Mouse (Mus musculus) liver, embryonic 14.5 days (tissue): ENCODE measurements around the gene Cdh8. TPM values are rescaled to one million over a fixed set of nuclear protein-coding genes. Genes with fewer than 3 reads are reported as not detected.

Experiments
- ATAC-seq: fragments of 200-750 bp; cut with Nextera tagmentation; 2 replicates; pipeline ENCODE4 v1.8.0; 2017; ENCODE audit warnings: moderate number of reproducible peaks, mild to moderate bottlenecking, moderate library complexity; ENCODE audit not compliant: insufficient read depth
- DNase-seq, 3 experiments: peaks; one replicate each; pipeline ENCODE4 v3.0.0-alpha.2; 2012 to 2013; ENCODE audit warnings: low read depth in 3 of 3, low spot score in 3 of 3
- H3K27ac ChIP-seq: fragments of 300-500 bp; sonication (generic); 2 replicates; pipeline ENCODE4 v1.5.1; 2014; ENCODE audit warnings: moderate library complexity, mild to moderate bottlenecking, control low read depth, inconsistent platforms
- H3K27me3 ChIP-seq: fragments of 300-500 bp; sonication (generic); 2 replicates; pipeline ENCODE4 v1.6.1; 2014; ENCODE audit warnings: mild to moderate bottlenecking, low read length, moderate library complexity; ENCODE audit not compliant: control insufficient read depth, insufficient read depth
- H3K36me3 ChIP-seq: fragments of 300-500 bp; sonication (generic); replicated peaks from 2 replicates; pipeline ENCODE4 v1.6.1; 2014; ENCODE audit warnings: low read depth; ENCODE audit not compliant: control insufficient read depth, insufficient read depth
- H3K4me1 ChIP-seq, 2 experiments: fragments of 200-500 bp in 1 of 2; fragments of 300-500 bp in 1 of 2; sonication (generic) in 1 of 2; replicated peaks; 2 replicates each; pipeline ENCODE4 v1.6.1; 2012 to 2014; ENCODE audit warnings: antibody characterized with exemption in 1 of 2, inconsistent platforms in 1 of 2, low read length in 1 of 2; ENCODE audit not compliant: control insufficient read depth in 2 of 2, insufficient read depth in 2 of 2
- H3K4me2 ChIP-seq: fragments of 300-500 bp; sonication (generic); 2 replicates; pipeline ENCODE4 v1.6.1; 2014; ENCODE audit warnings: low read depth, mild to moderate bottlenecking, control low read depth, moderate library complexity
- H3K4me3 ChIP-seq, 2 experiments: fragments of 200-500 bp in 1 of 2; fragments of 300-500 bp in 1 of 2; sonication (generic) in 1 of 2; 2 replicates each; pipeline ENCODE4 v1.5.1; 2012 to 2014; ENCODE audit warnings: low read depth in 2 of 2, low read length in 2 of 2, mild to moderate bottlenecking in 2 of 2, control low read depth in 1 of 2, inconsistent platforms in 1 of 2, moderate library complexity in 1 of 2; ENCODE audit not compliant: insufficient read depth in 1 of 2
- H3K9ac ChIP-seq: fragments of 300-500 bp; sonication (generic); replicated peaks from 2 replicates; pipeline ENCODE4 v1.6.1; 2014; ENCODE audit warnings: mild to moderate bottlenecking, control low read depth, moderate library complexity
- H3K9me3 ChIP-seq: fragments of 300-500 bp; sonication (generic); 2 replicates; pipeline ENCODE4 v1.6.1; 2016; ENCODE audit warnings: low read length, mixed read lengths; ENCODE audit not compliant: control insufficient read depth
- CTCF ChIP-seq: IDR thresholded peaks from 2 replicates; pipeline ENCODE4 v1.5.1; 2016; ENCODE audit warnings: antibody characterized with exemption, low read depth, control low read depth
- EP300 ChIP-seq: IDR thresholded peaks from 2 replicates; pipeline ENCODE4 v1.6.1; 2016; ENCODE audit warnings: antibody characterized with exemption, low read depth
- WGBS: fragments of 180-500 bp; shearing (Covaris S2); extraction: QIAGEN DNeasy Blood & Tissue Kit; methylation state at CpG from one replicate; pipeline ENCODE4 v1.1.7; 2014; ENCODE audit not compliant: insufficient replicate concordance; 5-methylcytosine and 5-hydroxymethylcytosine counted together
- polyA plus RNA-seq, 2 experiments: library from polyadenylated mRNA; depleted of rRNA in 1 of 2; stranded (reverse) in 1 of 2; unstranded in 1 of 2; fragments of >200 nt; fragmentation: Nextera tagmentation in 1 of 2; extraction: Ambion mirVana in 1 of 2; gene quantifications; 2 replicates each; pipeline versions ENCODE4 v1.2.1 to v1.2.3; 2012 to 2014

Gene Cdh8
- polyA plus RNA-seq, 2 experiments = 0.01 TPM; not detected in 1

DNA sequence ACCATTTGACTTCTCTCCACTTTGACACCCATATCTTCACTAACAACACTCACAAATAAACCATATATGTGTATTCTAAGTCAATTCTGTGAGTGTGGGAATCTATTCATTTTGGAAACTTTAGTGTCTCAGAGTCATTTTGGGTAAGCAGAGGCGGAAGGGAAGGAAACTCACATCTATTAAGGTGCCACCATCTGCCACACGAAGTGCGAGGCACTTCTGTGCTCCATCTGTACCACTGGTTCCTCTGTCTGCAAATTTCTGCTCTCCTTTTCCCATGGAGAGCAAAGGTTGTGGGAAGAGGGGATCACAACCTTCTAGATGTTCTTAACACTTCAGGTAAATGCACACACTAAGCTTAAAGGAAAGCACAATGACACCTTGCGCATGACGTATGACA lies 46.2 kb downstream of the Cdh8 start:
- Histone ChIP-seq H3K4me3 (no peak overlapping the region), H3K36me3 (no peaks in the 10 kb centered on the region), H3K4me2 (no peak overlapping the region), H3K27ac (no peak overlapping the region), H3K9ac (no peak overlapping the region), H3K27me3 (no peaks in the 10 kb centered on the region), H3K4me1 (no peaks in the 10 kb centered on the region), H3K9me3 (no peaks in the 10 kb centered on the region)
- TF ChIP-seq EP300 (no peak), CTCF (no peak)
- WGBS = 75% methylated on average over 5 of the region's 5 CpGs
- no peak for ATAC-seq
- DNase-seq = no peak

GRCm38 (mm10) chr8:99369166-99369565 lies 47.1 kb downstream of the Cdh8 start:
- no peak overlapping the region for H3K9ac ChIP-seq
- no peaks in the 10 kb centered on the region for H3K9me3 ChIP-seq
- no peak for TF ChIP-seq EP300
- TF ChIP-seq CTCF = no peak
- no peak overlapping the region for H3K27ac ChIP-seq
- DNase-seq (no peak), ATAC-seq (no peak)
- whole genome bisulfite sequencing = 89% methylated on average over 3 of the region's 3 CpGs
- no peaks in the 10 kb centered on the region for H3K36me3 ChIP-seq
- no peak overlapping the region for H3K4me3 ChIP-seq
- H3K27me3 ChIP-seq = no peaks in the 10 kb centered on the region
- no peaks in the 10 kb centered on the region for H3K4me1 ChIP-seq
- H3K4me2 ChIP-seq = no peak overlapping the region

DNA sequence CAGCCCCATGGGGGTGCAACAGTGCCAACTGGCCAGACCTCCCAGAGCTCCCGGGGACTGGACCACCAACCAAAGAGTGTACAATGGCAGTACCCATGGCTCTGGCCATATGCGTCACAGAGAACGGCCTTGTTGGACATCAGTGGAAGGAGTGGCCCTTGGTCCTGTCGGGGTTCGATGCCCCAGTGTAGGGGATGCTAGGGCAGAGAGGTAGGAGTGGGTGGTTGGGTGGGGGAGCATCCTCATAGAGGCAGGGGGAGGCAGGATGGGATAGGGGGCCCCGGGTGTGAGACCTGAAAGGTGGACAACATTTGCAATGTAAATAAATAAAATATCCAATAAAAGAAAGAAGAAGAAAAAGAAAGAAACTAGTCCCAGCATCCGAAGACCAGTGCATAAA lies 47.8 kb downstream of the Cdh8 start:
- no peak for TF ChIP-seq CTCF
- TF ChIP-seq EP300 = no peak

DNA sequence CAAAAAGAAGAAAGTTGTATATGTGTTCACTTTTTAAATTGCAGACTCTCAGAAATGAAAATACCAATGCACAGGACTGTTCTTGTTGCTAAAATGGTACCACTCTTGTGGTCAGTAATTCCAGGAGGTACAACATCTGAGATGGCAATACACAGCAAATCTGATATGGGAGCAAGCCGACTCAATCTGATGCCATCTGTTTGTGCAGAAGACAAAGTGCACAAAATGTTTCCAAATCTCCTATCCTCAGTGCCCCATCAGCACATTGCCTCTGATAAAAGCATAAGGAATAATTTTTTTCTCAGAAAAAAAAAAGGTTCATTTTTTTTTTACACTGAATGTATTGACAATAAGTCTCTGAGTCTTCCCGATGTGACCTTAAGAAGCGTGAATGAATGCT lies 62.3 kb downstream of the Cdh8 start:
- Histone ChIP-seq H3K4me2 (no peak overlapping the region), H3K27me3 (no peaks in the 10 kb centered on the region), H3K4me1 (no peaks in the 10 kb centered on the region), H3K9ac (no peak overlapping the region), H3K36me3 (no peaks in the 10 kb centered on the region), H3K27ac (no peak overlapping the region), H3K9me3 (no peaks in the 10 kb centered on the region), H3K4me3 (no peak overlapping the region)
- 72% methylated on average over 3 of the region's 3 CpGs for WGBS
- DNase-seq = no peak
- ATAC-seq = no peak
- TF ChIP-seq EP300 = no peak
- no peak for TF ChIP-seq CTCF

More for the DNA sequence above, 47.8 kb downstream of the Cdh8 start:
- Histone ChIP-seq H3K9me3 (no peaks in the 10 kb centered on the region), H3K4me3 (no peak overlapping the region), H3K36me3 (no peaks in the 10 kb centered on the region), H3K27ac (no peak overlapping the region), H3K4me2 (no peak overlapping the region), H3K9ac (no peak overlapping the region), H3K27me3 (no peaks in the 10 kb centered on the region), H3K4me1 (no peaks in the 10 kb centered on the region)
- 78% methylated on average over 7 of the region's 7 CpGs for WGBS
- ATAC-seq = no peak
- DNase-seq = no peak

- 45% methylated on average over 1 of the region's 1 CpGs for WGBS
- DNase-seq = no peak
- H3K36me3 ChIP-seq = no peaks in the 10 kb centered on the region
- TF ChIP-seq EP300 (no peak), CTCF (no peak)
- no peak overlapping the region for H3K27ac ChIP-seq
- H3K27me3 ChIP-seq = no peaks in the 10 kb centered on the region
- H3K4me2 ChIP-seq = no peak overlapping the region
- no peak overlapping the region for H3K9ac ChIP-seq
- H3K4me3 ChIP-seq = no peak overlapping the region
- ATAC-seq = no peak
- H3K9me3 ChIP-seq = no peaks in the 10 kb centered on the region
- H3K4me1 ChIP-seq = no peaks in the 10 kb centered on the region
Measured at GRCm38 (mm10) chr8:99353221-99353620, 63.0 kb downstream of the Cdh8 start.
